Mouse (Mus musculus): Measurements from ENCODE around the gene Tekt5. TPM values are rescaled to one million over a fixed set of nuclear protein-coding genes. Genes with fewer than 3 reads are reported as not detected.

The Tekt5 gene
- total RNA-seq, 2 experiments from 2014 or later, result not detected

DNA sequence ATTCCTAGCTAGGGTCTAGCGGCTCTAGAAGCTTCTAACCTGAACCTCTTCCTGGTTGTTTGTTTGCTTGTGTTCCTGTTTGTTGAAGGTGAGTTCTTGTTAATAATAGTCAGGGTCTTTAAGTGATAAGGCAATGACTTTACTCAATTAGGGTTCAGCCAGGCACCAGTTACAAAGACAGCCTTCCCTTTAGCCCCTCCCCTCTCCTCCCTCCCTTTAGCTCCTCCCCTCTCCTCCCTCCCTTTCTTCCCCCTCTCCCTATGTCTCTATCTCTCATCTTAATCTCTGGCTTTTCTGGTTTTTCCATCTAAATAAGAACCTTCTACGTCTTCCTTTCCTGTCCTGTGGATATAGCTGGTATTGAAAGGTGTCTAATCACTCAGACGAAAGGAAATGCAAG lies 10.7 kb downstream of the Tekt5 start:
- ATAC-seq (replicated peaks; ENCODE audit: low FRiP score, low TSS enrichment, poor library complexity, severe bottlenecking), result peak; percentile 23; the same call in 1 of the 2 replicates

DNA sequence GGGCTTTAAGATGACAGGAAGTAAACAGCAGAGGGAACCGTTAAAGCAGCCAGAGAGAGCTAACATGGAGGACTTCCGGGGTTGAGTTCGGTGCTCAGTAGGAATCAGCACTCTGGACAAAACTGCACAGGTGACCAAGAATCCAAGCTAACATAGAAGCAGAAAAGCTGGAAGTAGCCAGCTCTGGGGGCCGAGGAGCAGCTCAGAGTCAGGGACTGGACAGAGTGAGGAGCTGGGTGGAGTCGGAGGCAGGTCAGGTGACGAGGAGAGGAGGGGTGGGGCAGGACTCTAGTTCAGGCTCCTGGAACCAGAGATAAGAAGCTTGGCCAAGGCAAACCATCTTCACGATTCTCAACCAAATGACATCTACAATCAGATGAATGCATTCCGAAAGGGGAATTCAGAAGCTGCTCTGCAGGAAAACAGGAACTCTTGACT lies 11.2 kb downstream of the Tekt5 start:
- peak; percentile 99 for ATAC-seq (replicated peaks; ENCODE audit: low FRiP score, low TSS enrichment, poor library complexity, severe bottlenecking)

DNA sequence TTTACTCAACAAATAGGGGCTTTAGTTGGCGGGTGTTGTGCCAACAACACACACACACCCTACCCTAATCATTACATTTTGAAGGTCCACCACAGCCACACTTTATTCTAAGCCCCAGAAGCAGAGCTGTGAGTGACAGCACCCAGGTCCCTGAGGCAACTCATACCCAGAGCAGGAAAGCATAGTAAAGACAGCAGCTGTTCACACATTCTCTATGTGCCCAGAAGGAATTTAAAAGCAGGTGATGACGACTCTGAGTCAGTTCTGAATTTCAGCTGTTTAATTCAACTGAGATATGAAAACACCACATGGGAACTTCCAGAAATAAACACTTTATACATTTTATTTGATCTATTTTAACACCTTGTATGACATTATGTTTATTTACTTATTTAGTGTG lies 15.8 kb downstream of the Tekt5 start:
- ATAC-seq (replicated peaks; ENCODE audit: low FRiP score, low TSS enrichment, poor library complexity, severe bottlenecking), result no peak

DNA sequence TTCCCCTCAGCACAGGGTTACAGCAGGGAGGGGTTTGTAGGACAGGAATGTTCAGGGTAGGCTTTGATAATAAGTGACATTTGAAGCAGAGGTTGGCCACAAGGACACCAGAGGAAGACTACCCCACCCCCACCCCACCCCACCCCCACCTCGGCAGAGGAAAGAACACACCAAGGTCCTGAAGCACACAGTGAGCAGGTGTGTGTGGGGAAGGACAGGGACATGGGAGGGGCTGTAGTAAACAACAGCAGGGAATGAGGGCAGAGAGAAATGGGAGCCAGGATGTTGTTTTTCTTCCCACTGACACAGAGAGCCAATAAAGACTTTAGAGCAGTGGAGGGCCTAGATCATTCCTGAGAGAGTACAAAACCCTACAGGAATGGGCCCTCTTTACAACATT lies 18.0 kb downstream of the Tekt5 start:
- ATAC-seq (replicated peaks; ENCODE audit: low FRiP score, low TSS enrichment, poor library complexity, severe bottlenecking), result no peak

DNA sequence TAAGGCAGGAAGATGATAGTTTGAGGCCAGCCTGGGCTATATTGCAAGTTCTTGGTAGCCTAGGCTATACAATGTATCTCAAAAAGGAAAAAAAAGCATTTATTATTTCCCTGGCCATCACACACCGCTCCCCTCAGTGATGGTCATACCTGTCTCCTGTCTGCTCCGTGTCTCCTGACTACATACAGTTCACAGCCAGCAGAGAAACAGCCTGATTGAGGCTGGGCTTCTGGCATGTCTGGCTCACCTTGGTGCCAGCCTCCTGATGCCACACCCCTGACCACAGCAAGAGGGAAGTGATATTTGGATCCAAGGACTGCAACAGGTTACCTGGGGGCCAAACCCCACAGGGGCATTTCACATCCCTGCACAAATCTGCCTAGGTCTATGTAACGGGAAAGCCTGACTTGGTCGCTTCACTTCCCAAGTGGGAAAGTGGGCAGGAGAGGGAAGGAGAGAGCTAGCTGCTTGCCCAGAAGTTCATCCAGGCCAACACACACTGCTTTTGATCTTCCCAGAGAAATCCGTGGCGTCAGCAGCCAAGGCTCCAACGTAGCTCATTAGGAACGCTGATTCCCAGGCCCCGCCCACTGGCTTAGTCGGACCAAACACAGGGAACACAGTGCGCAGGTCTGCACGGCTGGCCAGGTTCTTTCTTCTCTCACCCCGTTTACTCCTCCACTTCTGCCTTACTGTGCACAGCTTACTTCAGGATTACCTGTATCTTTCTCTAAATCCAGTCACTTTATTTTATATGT lies 20.9 kb downstream of the Tekt5 start:
- ATAC-seq (replicated peaks; ENCODE audit: low FRiP score, low TSS enrichment, poor library complexity, severe bottlenecking), result no peak

DNA sequence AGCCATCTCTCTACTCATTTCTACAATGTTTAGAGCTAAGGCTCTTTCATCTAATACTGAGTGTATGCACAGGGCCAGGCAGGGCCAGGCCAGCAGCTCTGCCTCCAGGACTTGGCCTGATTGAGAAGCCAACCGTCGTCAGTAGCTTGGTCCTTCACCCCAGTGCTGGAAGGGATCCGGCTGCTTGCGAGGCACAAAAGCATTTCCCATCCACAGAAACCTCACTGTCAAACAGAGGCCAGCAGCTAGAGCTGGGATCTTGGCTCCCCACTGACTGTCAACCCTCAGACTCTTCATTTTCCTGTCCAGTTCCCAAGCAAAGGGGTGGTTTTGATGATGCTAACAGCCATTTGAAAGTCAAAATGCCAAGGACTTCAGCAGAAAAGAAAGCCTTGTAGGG lies 22.9 kb downstream of the Tekt5 start:
- ATAC-seq (replicated peaks; ENCODE audit: low FRiP score, low TSS enrichment, poor library complexity, severe bottlenecking), result no peak

DNA sequence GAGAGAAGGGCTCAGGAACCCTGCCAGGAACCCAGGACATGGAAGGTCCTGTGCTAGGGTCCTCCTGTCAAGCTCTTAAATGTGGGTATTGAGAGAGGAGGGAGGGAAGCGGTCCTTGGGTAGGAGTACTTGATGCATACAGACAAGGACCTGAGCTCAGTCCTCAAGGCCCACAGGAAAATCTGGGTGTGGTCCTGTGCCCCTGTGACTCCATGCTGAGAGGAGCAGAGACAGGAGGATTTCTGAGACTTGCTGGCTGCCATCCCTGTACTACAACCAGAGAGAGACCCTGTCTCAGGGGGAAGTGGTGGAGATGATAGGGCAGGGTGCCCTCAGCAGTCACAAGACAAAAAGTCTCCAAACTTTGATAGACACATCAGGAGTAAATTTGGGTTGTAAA lies 25.3 kb downstream of the Tekt5 start:
- no peak for ATAC-seq (replicated peaks; ENCODE audit: low FRiP score, low TSS enrichment, poor library complexity, severe bottlenecking)

DNA sequence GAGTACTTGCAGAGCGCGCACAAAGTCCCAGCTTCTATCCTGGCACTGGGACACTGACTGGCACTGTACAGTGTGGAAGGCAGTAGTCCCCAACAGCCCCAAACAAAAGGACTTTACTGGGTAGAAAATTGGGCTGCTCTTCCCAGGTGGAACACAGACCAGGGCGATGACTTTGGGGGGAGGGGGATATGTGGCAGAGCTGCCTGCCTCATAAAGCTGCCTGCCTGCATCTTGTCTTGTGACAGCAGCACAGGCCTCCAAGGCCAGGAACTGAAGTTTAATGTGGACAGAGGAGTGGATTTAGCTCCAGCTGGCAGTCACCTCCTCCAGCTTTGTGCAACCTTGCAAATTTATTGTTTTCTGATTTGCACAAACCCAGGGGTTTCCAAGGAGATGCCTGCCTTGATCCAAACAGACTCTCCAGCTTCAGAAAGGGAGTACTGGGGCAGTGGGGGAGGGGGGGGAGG lies 25.8 kb downstream of the Tekt5 start:
- no peak for ATAC-seq (replicated peaks; ENCODE audit: low FRiP score, low TSS enrichment, poor library complexity, severe bottlenecking)

DNA sequence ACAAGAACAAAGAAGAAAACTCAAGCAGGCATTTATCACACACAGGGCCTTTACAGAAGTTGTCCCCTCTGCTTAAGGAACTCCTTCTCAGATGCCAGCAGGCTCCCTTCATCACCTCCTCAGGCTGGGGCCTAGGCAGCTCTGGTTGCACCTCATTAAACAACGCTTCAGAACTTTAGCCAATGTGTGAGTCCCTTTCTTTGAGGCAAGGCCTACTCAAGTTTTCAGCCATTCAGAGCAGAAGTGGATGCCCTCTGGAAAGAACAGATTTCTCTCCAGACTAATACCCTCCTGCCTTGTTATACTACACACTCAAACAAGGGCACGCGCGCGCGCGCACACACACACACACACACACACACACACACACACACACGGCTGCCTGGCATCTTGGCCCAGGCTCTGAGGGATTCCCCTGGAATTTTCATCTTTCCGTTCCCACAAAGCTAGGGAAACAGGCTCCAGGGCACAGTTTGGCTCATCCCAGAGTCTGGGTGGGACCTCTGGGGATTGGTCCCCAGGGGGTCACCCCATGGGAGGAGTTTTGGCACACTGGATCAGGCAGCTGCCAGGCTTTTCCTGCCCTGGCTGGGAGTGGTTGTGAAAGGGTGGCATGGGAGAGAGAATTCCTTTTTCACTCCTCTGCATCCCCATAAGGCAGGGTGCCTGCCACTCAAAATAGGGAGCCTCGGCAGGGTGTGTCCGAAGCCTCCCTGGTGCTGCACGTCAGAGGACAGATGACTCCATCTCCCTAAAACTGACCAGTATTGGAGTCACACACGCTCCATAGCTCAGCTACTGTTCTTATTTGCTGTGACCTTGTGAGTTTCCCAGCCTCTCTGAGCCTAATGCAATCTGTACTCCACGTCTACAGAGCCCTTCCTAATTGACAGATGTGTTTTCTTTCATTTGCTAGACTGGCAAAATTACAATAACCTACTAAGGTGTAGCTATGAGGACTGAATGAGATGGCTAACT lies 28.8 kb downstream of the Tekt5 start:
- ATAC-seq (replicated peaks; ENCODE audit: low FRiP score, low TSS enrichment, poor library complexity, severe bottlenecking), result no peak

DNA sequence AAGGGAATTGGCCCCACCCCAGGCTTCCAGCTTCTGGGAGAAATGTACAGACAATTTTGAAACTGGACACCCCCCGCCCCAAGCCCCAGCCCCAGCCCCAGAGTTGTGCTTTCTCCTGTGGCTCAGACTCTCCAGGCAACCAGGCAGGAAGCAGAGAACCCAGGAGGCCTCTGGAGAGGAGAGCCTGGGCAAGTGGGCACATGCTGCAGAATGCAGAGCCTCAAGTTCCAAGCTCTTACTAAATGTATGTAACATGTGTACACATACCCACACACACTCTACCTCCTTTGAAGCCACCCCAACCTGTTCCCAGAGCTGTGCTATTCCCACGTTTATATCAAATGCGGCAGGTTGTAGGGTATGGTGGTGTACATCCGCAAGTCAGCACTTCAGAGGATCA lies 29.5 kb downstream of the Tekt5 start:
- no peak for ATAC-seq (replicated peaks; ENCODE audit: low FRiP score, low TSS enrichment, poor library complexity, severe bottlenecking)

DNA sequence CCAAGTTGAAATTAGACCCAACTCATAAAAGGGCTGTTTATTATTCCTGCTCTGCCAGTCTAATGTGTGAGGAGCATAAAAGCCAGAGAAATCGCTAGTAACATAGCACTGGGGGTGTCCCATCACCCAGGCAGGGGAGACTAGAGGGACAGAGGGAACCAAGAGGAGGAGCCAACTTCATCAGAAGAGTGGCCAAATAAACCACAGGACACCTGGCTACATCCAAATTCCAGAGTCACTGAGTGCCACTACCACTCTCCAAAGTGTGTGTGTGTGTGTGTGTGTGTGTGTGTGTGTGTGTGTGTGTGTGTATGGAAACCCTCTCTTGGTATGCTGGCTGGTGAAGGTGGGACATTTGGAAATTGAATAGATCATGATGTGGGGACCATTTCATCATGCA lies 32.2 kb downstream of the Tekt5 start:
- no peak for ATAC-seq (replicated peaks; ENCODE audit: low FRiP score, low TSS enrichment, poor library complexity, severe bottlenecking)

DNA sequence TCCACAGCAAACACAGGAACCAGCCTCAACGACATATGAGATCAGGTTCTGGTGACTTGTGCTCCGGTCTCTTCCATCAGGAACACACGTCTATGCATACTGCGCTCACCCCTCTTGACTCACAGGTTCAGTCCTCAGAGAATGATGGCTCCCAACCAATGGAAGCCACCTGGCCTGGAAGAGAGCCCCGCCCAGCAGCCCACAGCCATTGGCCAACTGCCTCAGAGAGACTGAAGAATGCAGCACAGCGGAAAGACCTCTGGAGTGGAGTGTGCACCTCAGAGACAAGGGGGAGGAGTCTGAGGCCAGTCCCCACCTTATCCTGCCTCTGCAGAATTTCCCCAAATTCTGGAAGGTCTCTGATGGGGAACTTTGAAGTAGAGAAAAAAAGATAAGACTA lies 36.0 kb downstream of the Tekt5 start:
- ATAC-seq (replicated peaks; ENCODE audit: low FRiP score, low TSS enrichment, poor library complexity, severe bottlenecking), result no peak

DNA sequence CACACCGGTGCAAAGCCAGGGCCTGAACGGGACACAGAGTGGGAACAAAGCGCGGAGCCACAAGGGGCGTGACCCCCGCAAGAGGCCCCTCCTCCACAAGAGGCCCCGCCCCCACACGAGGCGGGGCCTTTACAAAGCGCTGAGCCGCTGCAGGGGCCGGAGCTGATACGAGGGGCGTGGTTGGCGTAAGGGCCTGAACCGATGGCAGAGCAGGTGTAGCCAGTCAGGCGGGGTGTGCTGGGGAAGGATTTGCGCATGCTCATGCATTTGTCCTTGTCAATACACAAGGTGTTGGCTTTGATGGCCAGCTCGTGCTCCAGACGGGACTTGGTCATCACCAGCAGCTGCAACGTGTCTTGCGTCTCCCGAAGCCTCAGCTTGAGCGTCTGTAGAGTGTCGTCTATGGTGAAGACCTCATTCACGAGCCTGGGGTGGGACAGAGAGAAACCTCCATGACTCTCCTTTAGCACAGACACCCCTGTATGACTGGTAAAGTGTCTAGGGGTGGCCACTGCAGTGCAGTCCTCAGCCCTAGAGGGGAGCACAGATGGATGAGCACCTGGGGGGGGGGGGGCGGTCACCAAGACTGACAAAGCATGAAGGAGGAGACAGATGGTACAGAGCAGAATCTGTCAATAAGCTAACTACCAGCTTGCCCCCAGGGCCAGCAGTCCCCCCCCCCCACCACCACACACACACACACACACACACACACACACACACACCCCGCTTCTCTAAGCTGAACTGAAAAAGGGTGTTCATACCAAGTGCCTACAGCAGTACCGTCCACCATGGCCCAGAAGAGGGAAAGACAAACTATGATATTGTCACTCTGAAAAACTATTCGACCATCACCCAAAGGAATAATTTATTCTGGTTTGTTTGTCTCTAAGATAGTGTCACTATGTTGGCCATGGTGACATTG lies 37.0 kb downstream of the Tekt5 start:
- ATAC-seq (replicated peaks; ENCODE audit: low FRiP score, low TSS enrichment, poor library complexity, severe bottlenecking), result peak; percentile 98

DNA sequence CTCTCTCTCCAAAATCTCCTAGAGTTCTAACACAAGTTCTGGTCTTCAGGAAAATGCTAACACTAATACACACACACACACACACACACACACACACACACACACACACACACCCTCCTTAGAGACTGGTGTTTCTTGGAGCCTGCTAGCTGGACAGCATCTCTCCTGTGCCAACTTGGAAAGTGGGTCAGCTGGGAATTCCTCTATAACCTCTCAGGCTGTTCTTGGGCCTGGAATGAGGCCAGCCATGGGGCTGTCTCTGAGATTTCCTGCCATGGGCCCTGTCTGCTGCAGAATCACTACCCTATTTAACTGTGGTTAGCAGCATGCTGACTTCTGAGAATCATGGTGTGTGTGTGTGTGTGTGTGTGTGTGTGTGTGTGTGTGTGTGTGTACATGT lies 40.3 kb downstream of the Tekt5 start:
- no peak for ATAC-seq (replicated peaks; ENCODE audit: low FRiP score, low TSS enrichment, poor library complexity, severe bottlenecking)

DNA sequence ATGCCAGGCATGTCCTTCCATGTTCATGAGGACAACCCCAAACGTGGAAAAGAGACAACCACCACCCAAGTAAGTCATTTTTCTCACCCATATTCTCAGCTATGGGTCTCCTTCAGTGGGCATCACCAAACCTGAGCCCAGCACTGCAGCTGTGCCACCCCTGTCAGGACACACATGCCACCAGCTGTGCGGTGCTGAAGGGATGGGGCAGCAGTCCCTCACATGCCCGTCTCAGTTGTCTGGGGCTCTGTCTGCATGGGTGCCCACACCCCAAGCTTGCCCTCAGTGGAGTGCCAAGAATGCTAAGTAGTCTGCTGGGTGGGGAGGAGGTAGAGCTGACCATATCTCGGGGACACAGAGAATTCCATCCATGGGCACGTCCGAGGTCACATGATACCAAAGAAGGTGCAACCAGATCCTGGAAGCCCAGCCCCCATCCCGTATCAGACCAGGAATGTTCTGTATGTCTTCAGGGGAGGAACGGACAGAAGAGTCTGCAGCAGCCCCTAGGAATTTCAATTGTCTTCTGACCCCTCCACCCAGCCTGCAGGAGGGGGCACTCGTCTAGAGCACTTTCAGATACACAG lies 44.1 kb downstream of the Tekt5 start:
- no peak for ATAC-seq (replicated peaks; ENCODE audit: low FRiP score, low TSS enrichment, poor library complexity, severe bottlenecking)

DNA sequence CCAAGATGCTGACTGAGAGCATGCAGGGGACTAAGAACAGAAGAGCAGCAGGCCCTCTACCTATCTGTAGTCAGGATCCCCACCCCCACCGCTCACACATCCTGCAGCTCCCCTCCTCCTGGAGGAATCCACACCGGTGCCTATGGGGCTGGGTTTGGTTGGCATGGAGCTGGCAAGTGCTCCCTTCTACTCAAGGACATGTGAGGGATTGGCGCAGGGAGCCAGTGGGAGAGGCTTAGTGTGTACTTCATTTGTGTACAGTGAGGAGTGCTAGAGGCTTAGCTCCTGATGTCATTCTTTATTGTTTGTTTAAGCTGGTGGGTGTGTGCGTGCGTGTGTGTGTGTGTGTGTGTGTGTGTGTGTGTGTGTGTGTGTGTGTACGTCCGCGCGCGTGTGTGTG lies 45.4 kb downstream of the Tekt5 start:
- ATAC-seq (replicated peaks; ENCODE audit: low FRiP score, low TSS enrichment, poor library complexity, severe bottlenecking), result no peak

DNA sequence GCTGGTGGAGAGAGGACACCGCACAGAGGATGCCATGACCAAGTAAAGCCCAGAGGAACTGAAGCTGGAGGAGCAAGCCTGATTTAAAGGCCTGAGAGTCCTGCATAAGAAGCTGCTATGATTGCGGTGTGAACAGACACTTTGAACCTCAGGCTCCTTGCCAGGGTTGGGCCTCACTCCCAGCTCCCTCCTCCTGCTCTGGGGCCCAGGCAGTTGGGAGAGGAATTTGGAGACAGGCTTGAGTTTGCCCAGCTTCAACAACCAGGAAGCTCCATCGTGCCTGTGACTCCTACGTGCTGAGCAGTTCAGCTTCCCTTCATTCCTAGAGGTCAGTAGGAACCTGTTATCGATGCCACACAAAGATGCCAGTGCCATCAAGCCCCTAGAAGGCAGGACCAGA lies 45.9 kb downstream of the Tekt5 start:
- ATAC-seq (replicated peaks; ENCODE audit: low FRiP score, low TSS enrichment, poor library complexity, severe bottlenecking), result no peak

DNA sequence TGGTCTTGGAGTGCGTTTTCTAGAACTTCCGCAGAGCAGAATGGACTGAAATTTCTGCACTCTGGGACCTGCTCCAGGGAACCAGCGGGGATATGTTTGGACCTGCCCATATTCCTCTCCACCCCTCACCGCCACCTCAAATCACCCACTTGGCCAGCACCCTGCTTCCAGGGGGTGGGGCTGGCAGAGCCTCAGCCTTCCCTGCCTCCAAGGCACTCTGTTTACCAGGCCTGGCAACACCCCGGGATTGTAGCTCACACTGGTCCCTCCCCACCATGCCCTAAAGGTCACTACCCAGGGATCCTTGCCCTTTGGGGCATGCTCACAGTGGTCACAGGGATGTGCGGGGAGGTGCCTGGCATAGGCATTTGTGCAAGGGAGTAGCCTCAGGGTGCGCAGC lies 47.7 kb downstream of the Tekt5 start:
- no peak for ATAC-seq (replicated peaks; ENCODE audit: low FRiP score, low TSS enrichment, poor library complexity, severe bottlenecking)

DNA sequence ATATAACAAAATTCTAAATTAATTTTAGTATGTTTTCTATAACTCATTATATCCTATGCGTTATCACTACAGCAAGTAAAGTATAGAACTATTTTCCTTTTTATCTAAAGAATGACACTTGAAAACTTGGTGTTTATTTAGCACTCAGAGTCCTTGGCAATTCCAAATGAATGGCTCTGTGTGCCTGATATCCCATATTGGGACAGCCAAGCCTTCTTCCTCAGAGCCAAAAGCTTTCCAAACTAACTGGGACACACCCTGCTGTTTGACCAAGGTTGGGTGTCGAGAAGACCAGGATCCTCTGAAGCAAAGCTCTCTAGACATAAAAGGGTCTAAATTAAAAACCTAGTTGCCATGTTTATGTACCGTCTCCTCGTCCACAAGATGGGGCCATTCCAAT lies 54.2 kb downstream of the Tekt5 start:
- no peak for ATAC-seq (replicated peaks; ENCODE audit: low FRiP score, low TSS enrichment, poor library complexity, severe bottlenecking)

Data from megakaryocyte-erythroid progenitor cell, adult 5-6 weeks (primary cell).